Mouse (Mus musculus) kidney, postnatal 4 days (tissue): ENCODE data around the gene Rdh8.

Source experiments
- DNase-seq, 2 experiments: peaks; one replicate each; pipeline ENCODE4 v3.0.0; 2021; ENCODE audit warnings: mixed read lengths in 2 of 2

The Rdh8 gene

GRCm38 (mm10) chr9:20837184-20837947, 19.1 kb downstream of the Rdh8 start:
- no peak for DNase-seq

GRCm38 (mm10) chr9:20838931-20839330, 20.6 kb downstream of the Rdh8 start:
- DNase-seq, result no peak

- DNase-seq, result no peak
Observed at GRCm38 (mm10) chr9:20842211-20842610, 23.9 kb downstream of the Rdh8 start.

- DNase-seq, result peak in 1 of 2 experiments; percentile 7
Observed at GRCm38 (mm10) chr9:20842670-20843069, 24.4 kb downstream of the Rdh8 start.

- no peak for DNase-seq
Observed at GRCm38 (mm10) chr9:20850179-20850578, 31.9 kb downstream of the Rdh8 start.

GRCm38 (mm10) chr9:20857131-20857530, 38.8 kb downstream of the Rdh8 start:
- peak; percentile 79 to 82 for DNase-seq

GRCm38 (mm10) chr9:20859926-20860325, 41.6 kb downstream of the Rdh8 start:
- no peak for DNase-seq

GRCm38 (mm10) chr9:20861821-20862220, 43.5 kb downstream of the Rdh8 start:
- peak; percentile 66 to 67 for DNase-seq

GRCm38 (mm10) chr9:20862225-20862624, 43.9 kb downstream of the Rdh8 start:
- DNase-seq, result no peak

- no peak for DNase-seq
Observed at GRCm38 (mm10) chr9:20866879-20867278, 48.6 kb downstream of the Rdh8 start.

GRCm38 (mm10) chr9:20868448-20869001, 50.2 kb downstream of the Rdh8 start, which contains the start of gene A230050P20Rik:
Gene A230050P20Rik, plus strand, starts transcription at chr9:20868642.
- DNase-seq, result peak; percentile 75 to 85

- DNase-seq, result peak; percentile 46 to 62
Observed at GRCm38 (mm10) chr9:20869246-20869645, 50.9 kb downstream of the Rdh8 start.

- DNase-seq, result no peak
Observed at GRCm38 (mm10) chr9:20870211-20871173, 52.2 kb downstream of the Rdh8 start.

- no peak for DNase-seq
Observed at GRCm38 (mm10) chr9:20872991-20873390, 54.7 kb downstream of the Rdh8 start.

GRCm38 (mm10) chr9:20873521-20873920, 55.2 kb downstream of the Rdh8 start:
- DNase-seq, result no peak

GRCm38 (mm10) chr9:20875021-20875790, 56.9 kb downstream of the Rdh8 start:
- DNase-seq, result peak in 1 of 2 experiments; percentile 42
